Mouse (Mus musculus) olfactory bulb, adult 2 months (tissue): ENCODE measurements at regions not wholly inside any gene's neighbourhood (a gene's known extent, or its start where the extent isn't known, plus 50 kb on each side); places are given as distances from the start of the nearest gene placed in this dataset.

Experiments used
- H3K27ac ChIP-seq: fragments of 200-500 bp; 2 replicates; pipeline ENCODE4 v1.5.1; 2012; ENCODE audit warnings: low read depth, low read length; ENCODE audit not compliant: insufficient read depth
- H3K4me1 ChIP-seq: fragments of 200-500 bp; 2 replicates; pipeline ENCODE4 v1.6.1; 2012; ENCODE audit warnings: low read length; ENCODE audit not compliant: control insufficient read depth, insufficient read depth
- H3K4me3 ChIP-seq: fragments of 200-500 bp; 2 replicates; pipeline ENCODE4 v1.5.1; 2012; ENCODE audit warnings: mild to moderate bottlenecking, low read depth, low read length, moderate library complexity; ENCODE audit not compliant: insufficient read depth
- CTCF ChIP-seq: fragments of 200-500 bp; IDR thresholded peaks from 2 replicates; pipeline ENCODE4 v1.5.1; 2012; ENCODE audit warnings: low read depth, mild to moderate bottlenecking, low read length, moderate library complexity; ENCODE audit not compliant: insufficient read depth
- POLR2A ChIP-seq: fragments of 200-500 bp; IDR thresholded peaks from 2 replicates; pipeline ENCODE4 v1.6.1; 2012; ENCODE audit warnings: mild to moderate bottlenecking, low read depth, low read length, moderate library complexity; ENCODE audit not compliant: insufficient read depth
- WGBS: fragments of 180-500 bp; shearing (Covaris S2); methylation state at CpG from one replicate; pipeline ENCODE4 v1.1.7; 2018; 5-methylcytosine and 5-hydroxymethylcytosine counted together

DNA sequence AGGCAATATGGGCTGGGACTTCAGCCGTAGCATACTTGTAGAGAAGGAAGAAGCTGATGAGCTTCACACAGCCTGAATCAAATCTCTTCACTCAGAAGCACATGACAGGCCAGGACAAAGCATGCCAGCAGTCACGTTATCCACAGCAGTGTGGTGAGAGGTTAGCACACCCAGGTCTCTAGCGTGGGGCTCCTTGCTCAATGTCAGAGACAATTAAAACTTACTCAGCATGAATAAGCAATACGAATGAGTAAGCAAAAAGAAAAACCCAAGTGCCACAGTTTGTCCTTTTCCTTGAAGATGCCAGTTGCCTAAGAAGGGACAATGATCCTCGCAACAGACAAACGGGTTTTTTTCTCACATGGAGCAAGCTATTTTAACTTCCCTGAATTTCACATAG is 129.6 kb upstream of the Gm26657 start:
- H3K4me1 ChIP-seq, result no peaks in the 10 kb centered on the region
- TF ChIP-seq POLR2A (no peak), CTCF (no peak)
- H3K4me3 ChIP-seq, result no peak overlapping the region
- H3K27ac ChIP-seq, result no peak overlapping the region
- WGBS, result 79% methylated on average over 6 of the region's 6 CpGs

- no peak overlapping the region for H3K4me3 ChIP-seq
- 88% methylated on average over 4 of the region's 4 CpGs for WGBS
- no peaks in the 10 kb centered on the region for H3K4me1 ChIP-seq
- no peak overlapping the region for H3K27ac ChIP-seq
- no peak for TF ChIP-seq POLR2A
- no peak for TF ChIP-seq CTCF
These were observed 131.2 kb upstream of the Gm26657 start for GRCm38 (mm10) chr4:56608701-56609100.

DNA sequence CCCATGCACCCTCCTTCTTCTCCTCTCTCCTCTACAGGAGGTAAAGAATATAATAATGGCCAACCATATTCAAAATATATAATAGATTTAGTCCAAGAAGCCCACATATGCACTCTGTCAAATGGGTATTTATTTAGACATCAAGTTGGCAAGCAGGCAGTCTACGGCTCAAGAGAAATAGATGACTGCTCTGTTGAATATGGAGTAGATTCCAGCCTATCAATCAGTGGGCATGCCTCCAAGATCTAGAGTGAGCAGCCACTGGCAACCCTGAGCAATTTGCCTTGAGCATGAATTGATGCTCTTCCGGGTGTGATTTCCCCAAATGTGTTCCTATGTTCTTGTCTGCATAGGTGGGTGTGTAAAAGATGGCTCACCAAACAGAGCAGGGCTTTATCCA is 141.5 kb upstream of the Gm26657 start:
- 30% methylated on average over 2 of the region's 2 CpGs for WGBS
- H3K4me1 ChIP-seq, result no peaks in the 10 kb centered on the region
- no peak overlapping the region for H3K4me3 ChIP-seq
- TF ChIP-seq POLR2A (no peak), CTCF (no peak)
- H3K27ac ChIP-seq, result no peak overlapping the region

DNA sequence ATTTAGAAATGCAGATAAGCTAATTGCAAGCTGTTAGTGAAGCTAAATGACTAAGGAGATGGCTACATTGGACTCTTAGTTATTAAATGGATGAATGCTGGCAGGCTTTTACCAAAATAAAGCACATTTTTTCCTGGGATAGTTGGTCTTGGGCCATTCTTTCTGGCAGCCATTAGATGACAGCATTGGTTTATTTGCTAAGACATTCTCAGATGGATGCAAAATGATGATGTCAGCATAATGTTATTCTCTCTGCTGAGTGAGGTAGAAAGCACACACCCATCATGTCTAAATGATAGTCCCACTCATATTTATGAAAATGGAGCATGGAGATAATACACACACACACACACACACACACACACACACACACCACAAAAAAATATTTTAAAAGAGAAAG is 141.9 kb upstream of the Gm26657 start:
- TF ChIP-seq POLR2A (no peak), CTCF (no peak)
- no peak overlapping the region for H3K4me3 ChIP-seq
- no peaks in the 10 kb centered on the region for H3K4me1 ChIP-seq
- no peak overlapping the region for H3K27ac ChIP-seq

GRCm38 (mm10) chr4:56582405-56582804 is 157.5 kb upstream of the Gm26657 start:
- Histone ChIP-seq H3K27ac (no peak overlapping the region), H3K4me1 (no peaks in the 10 kb centered on the region), H3K4me3 (no peak overlapping the region)
- TF ChIP-seq CTCF (no peak), POLR2A (no peak)
- WGBS, result 86% methylated on average over 3 of the region's 3 CpGs

- H3K4me3 ChIP-seq, result no peak overlapping the region
- no peak for TF ChIP-seq POLR2A
- no peak for TF ChIP-seq CTCF
- H3K27ac ChIP-seq, result no peak overlapping the region
- no peaks in the 10 kb centered on the region for H3K4me1 ChIP-seq
- 60% methylated on average over 15 of the region's 15 CpGs for WGBS
These were observed 162.9 kb upstream of the Gm26657 start for GRCm38 (mm10) chr4:56576837-56577548.

GRCm38 (mm10) chr4:56552126-56552525 is 187.7 kb upstream of the Gm26657 start:
- Histone ChIP-seq H3K4me1 (no peaks in the 10 kb centered on the region), H3K27ac (no peak overlapping the region), H3K4me3 (no peak overlapping the region)
- TF ChIP-seq CTCF (no peak), POLR2A (no peak)

DNA sequence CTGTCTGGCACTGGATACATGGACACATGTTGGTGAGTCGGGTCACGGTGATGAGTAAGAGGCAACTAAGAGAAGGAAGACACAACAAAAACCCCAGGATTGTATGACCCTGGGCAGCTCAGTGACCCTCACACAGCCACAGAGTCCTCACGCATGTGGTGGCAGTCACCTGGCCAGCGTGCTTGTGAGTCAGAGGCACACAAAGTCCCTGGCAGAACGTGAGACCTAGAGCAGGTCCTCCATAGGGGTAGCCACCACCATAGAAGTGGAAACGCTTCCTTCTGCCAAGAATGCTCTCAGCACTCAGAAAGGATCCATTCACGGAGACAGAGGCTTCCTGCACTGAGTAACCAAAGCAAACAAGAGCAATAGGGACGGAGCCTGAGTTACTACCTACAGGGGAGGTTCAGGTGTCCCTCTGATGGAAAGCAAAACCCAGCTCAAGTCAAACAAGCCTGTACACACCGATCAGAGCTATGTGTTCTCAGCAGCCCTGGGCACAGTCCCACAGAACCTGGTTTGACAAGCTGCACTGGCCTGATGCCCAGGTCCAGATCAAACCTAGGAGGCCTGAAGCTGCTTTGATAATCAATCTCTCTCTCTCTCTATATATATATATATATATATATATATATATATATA is 206.4 kb upstream of the Gm26657 start:
- WGBS, result 76% methylated on average over 9 of the region's 9 CpGs
- TF ChIP-seq CTCF, result no peak
- no peak for TF ChIP-seq POLR2A
- Histone ChIP-seq H3K4me3 (no peak overlapping the region), H3K27ac (no peak overlapping the region), H3K4me1 (no peaks in the 10 kb centered on the region)

DNA sequence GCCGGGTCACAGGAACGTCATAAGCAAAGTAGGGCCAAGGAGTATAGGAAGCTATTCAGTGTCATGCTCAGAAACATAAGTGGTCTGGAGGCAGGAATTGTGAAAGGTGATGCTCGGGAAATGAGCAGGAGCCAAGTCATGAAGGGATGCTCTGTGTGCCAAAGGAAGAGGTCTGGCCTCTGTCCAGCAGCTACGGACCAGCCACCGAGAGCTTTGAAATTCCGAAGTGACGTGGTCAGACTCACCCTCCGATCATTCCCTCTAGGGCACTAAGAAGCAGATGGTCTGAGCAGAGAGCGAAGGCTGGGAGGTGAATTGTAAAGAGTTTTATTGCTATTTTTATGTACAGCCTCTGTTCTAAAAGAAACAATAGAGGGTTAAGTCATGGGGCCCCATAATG is 206.9 kb upstream of the Gm26657 start:
- TF ChIP-seq POLR2A (no peak), CTCF (no peak)
- H3K4me3 ChIP-seq, result no peak overlapping the region
- WGBS, result 66% methylated on average over 9 of the region's 9 CpGs
- H3K4me1 ChIP-seq, result no peaks in the 10 kb centered on the region
- no peak overlapping the region for H3K27ac ChIP-seq

DNA sequence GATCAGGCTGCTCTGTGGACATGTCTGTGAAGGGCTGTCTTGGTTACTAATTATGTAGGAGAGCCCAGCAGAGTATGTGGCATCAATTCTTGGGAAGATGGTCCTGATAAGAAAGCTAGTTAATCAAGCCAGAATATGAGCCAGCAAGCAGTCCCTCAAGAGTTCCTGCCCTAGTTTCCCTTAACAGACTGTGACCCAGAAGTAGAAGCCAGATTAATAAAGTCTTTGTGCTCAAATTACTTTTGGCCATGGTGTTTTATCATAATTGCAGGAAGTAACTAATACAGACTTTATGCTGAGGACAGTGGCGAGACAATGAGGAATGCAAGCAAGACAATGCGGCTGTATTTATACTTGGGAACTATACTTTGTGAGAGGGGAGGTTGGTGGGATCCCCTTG is 211.3 kb upstream of the Gm26657 start:
- 90% methylated on average over 2 of the region's 2 CpGs for WGBS

More for the DNA sequence above, 211.3 kb upstream of the Gm26657 start:
- no peaks in the 10 kb centered on the region for H3K4me1 ChIP-seq
- H3K27ac ChIP-seq, result no peak overlapping the region
- no peak for TF ChIP-seq CTCF
- TF ChIP-seq POLR2A, result no peak
- no peak overlapping the region for H3K4me3 ChIP-seq
